Mouse (Mus musculus) activated CD4-positive, CD25-positive, alpha-beta regulatory T cell, adult 4 months (primary cell): ENCODE data around the gene Ajap1. TPM values are rescaled to one million over a fixed set of nuclear protein-coding genes. Genes with fewer than 3 reads are reported as not detected.

Experiments used
- ATAC-seq: one replicate; pipeline ENCODE4 v1.8.0; 2017
- polyA plus RNA-seq, 2 experiments: library from polyadenylated mRNA; unstranded; fragments of 100-300 nt; shearing (Covaris generic); gene quantifications; one replicate each; pipeline ENCODE4 v1.2.1; 2017

Ajap1 gene
- polyA plus RNA-seq, 2 experiments from 2014 or later: not detected

- no peak for ATAC-seq
Measured at GRCm38 (mm10) chr4:153451516-153451915, 31.1 kb downstream of the Ajap1 start.

GRCm38 (mm10) chr4:153442522-153442921 lies 40.1 kb downstream of the Ajap1 start:
- no peak for ATAC-seq

GRCm38 (mm10) chr4:153439868-153440267 lies 42.7 kb downstream of the Ajap1 start:
- ATAC-seq: no peak

- ATAC-seq: no peak
Measured at GRCm38 (mm10) chr4:153439031-153439430, 43.6 kb downstream of the Ajap1 start.

- ATAC-seq: no peak
Measured at GRCm38 (mm10) chr4:153437196-153437595, 45.4 kb downstream of the Ajap1 start.

GRCm38 (mm10) chr4:153435917-153436316 lies 46.7 kb downstream of the Ajap1 start:
- no peak for ATAC-seq

- ATAC-seq: no peak
Measured at GRCm38 (mm10) chr4:153429971-153430370, 52.6 kb downstream of the Ajap1 start.

- no peak for ATAC-seq
Measured at GRCm38 (mm10) chr4:153425961-153426656, 56.5 kb downstream of the Ajap1 start.

- no peak for ATAC-seq
Measured at GRCm38 (mm10) chr4:153424324-153424723, 58.3 kb downstream of the Ajap1 start.

- ATAC-seq: no peak
Measured at GRCm38 (mm10) chr4:153417926-153418325, 64.7 kb downstream of the Ajap1 start.

- no peak for ATAC-seq
Measured at GRCm38 (mm10) chr4:153417164-153417896, 65.3 kb downstream of the Ajap1 start.

GRCm38 (mm10) chr4:153416111-153416510 lies 66.5 kb downstream of the Ajap1 start:
- ATAC-seq: no peak

- no peak for ATAC-seq
Measured at GRCm38 (mm10) chr4:153398421-153398820, 84.2 kb downstream of the Ajap1 start.

GRCm38 (mm10) chr4:153387478-153387877 lies 95.1 kb downstream of the Ajap1 start:
- no peak for ATAC-seq

GRCm38 (mm10) chr4:153381433-153381832 lies 101.2 kb downstream of the Ajap1 start:
- ATAC-seq: no peak

- ATAC-seq: no peak
Measured at GRCm38 (mm10) chr4:153380885-153381284, 101.7 kb downstream of the Ajap1 start.

- no peak for ATAC-seq
Measured at GRCm38 (mm10) chr4:153377981-153378380, 104.6 kb downstream of the Ajap1 start.

- no peak for ATAC-seq
Measured at GRCm38 (mm10) chr4:153374233-153374632, 108.4 kb downstream of the Ajap1 start.

- no peak for ATAC-seq
Measured at GRCm38 (mm10) chr4:153373125-153373524, 109.5 kb downstream of the Ajap1 start.

GRCm38 (mm10) chr4:153368620-153369159 lies 113.9 kb downstream of the Ajap1 start:
- no peak for ATAC-seq

GRCm38 (mm10) chr4:153360868-153361545 lies 121.6 kb downstream of the Ajap1 start:
- no peak for ATAC-seq

GRCm38 (mm10) chr4:153358243-153358550 lies 124.4 kb downstream of the Ajap1 start:
- no peak for ATAC-seq

- no peak for ATAC-seq
Measured at GRCm38 (mm10) chr4:153357539-153358242, 124.9 kb downstream of the Ajap1 start.
